Comparison of ENCODE assay signal across 16 mouse cellular contexts in genomic region chr8:70789046-70789445, GRCm38 (mm10). TPM values are rescaled to one million over a fixed set of nuclear protein-coding genes. Genes with fewer than 3 reads are reported as not detected.
DNase-seq lines count a peak whose midpoint lies in the region; ATAC-seq and TF ChIP-seq lines count a peak whose summit lies in the region.
"Had no signal": no experiment of that assay in that cellular context is flagged by ENCODE, and none has a peak within 500 bp of the region (broad histone marks: within the 10 kb centered on the region; RNA-seq: fewer than 3 reads in every experiment).

No protein-coding gene starts in this region.

- ATAC-seq in forebrain, embryonic 15.5 days (replicated peaks), result no peak
- ATAC-seq in forebrain, postnatal 0 days, result no peak
- no peak for ATAC-seq in hindbrain, embryonic 16.5 days
- ATAC-seq in hindbrain, embryonic 12.5 days (ENCODE audit: low FRiP score), result no peak
- ATAC-seq: hindbrain, postnatal 0 days had no signal

- H3K9ac ChIP-seq in forebrain, embryonic 15.5 days (replicated peaks), result 0 out of 2 replicates have a peak overlapping the region, but pooled peaks have one; percentile 3
- no peak overlapping the region; the same call in 1 of the 2 replicates for H3K9ac ChIP-seq in forebrain, postnatal 0 days
- H3K9ac ChIP-seq in hindbrain, embryonic 16.5 days (ENCODE audit: low read depth, low read length), result no peak overlapping the region
- H3K9ac ChIP-seq in hindbrain, embryonic 12.5 days, result no peak overlapping the region
- H3K9ac ChIP-seq: midbrain, embryonic 12.5 days had no signal

- H3K27me3 ChIP-seq in forebrain, embryonic 15.5 days, result no peaks in the 10 kb centered on the region
- no peaks in the 10 kb centered on the region for H3K27me3 ChIP-seq in forebrain, postnatal 0 days (ENCODE audit: insufficient read depth, low read length)
- no peaks in the 10 kb centered on the region for H3K27me3 ChIP-seq in hindbrain, embryonic 16.5 days (replicated peaks; ENCODE audit: control insufficient read depth, insufficient read depth, low read length)
- peaks cover 6% of the 10 kb centered on the region for H3K27me3 ChIP-seq in hindbrain, embryonic 12.5 days
- H3K27me3 ChIP-seq in embryonic facial prominence, embryonic 10.5 days (replicated peaks; ENCODE audit: low read depth, poor library complexity, severe bottlenecking), result peaks cover 42% of the 10 kb centered on the region

- no peak overlapping the region for H3K4me3 ChIP-seq in forebrain, embryonic 15.5 days
- H3K4me3 ChIP-seq in forebrain, postnatal 0 days (ENCODE audit: low read depth, low read length), result no peak overlapping the region
- no peak overlapping the region for H3K4me3 ChIP-seq in hindbrain, embryonic 16.5 days (ENCODE audit: low read length)
- H3K4me3 ChIP-seq in hindbrain, embryonic 12.5 days, result no peak overlapping the region
- 0 out of 2 replicates have a peak overlapping the region, but pooled peaks have one; percentile 6 for H3K4me3 ChIP-seq in brown adipose tissue, adult 24 weeks (ENCODE audit: insufficient read depth, low read depth, low read length)
- H3K4me3 ChIP-seq in embryonic facial prominence, embryonic 10.5 days, result peak overlapping the region; percentile 46; the same call in 1 of the 2 replicates
- H3K4me3 ChIP-seq: heart, adult 2 months; limb, embryonic 12.5 days; midbrain, embryonic 12.5 days had no signal

- H3K27ac ChIP-seq in forebrain, embryonic 15.5 days (replicated peaks), result no peak overlapping the region
- H3K27ac ChIP-seq in forebrain, postnatal 0 days (ENCODE audit: low read depth, low read length), result no peak overlapping the region
- H3K27ac ChIP-seq in hindbrain, embryonic 16.5 days (ENCODE audit: low read depth, low read length), result 0 out of 2 replicates have a peak overlapping the region, but pooled peaks have one; percentile 11
- H3K27ac ChIP-seq in hindbrain, embryonic 12.5 days, result no peak overlapping the region
- no peak overlapping the region for H3K27ac ChIP-seq in brown adipose tissue, adult 24 weeks (replicated peaks; ENCODE audit: low read depth, low read length)
- H3K27ac ChIP-seq in embryonic facial prominence, embryonic 10.5 days (replicated peaks), result no peak overlapping the region
- H3K27ac ChIP-seq: heart, adult 2 months; hindbrain, postnatal 0 days; limb, embryonic 12.5 days; midbrain, embryonic 12.5 days; stomach, postnatal 0 days had no signal

- no peak for TF ChIP-seq CTCF in forebrain, postnatal 0 days (IDR thresholded peaks at IDR 0.05; ENCODE audit: low read depth)

- DNase-seq in forebrain, postnatal 0 days, result no peak
- DNase-seq in embryonic facial prominence, embryonic 10.5 days (ENCODE audit: low spot score), result no peak
- DNase-seq in kidney, adult 11 months, result no peak
- DNase-seq: adrenal gland, postnatal 14 days; heart, adult 2 months; lung, adult 18-20 months; thymus, postnatal 14 days had no signal

- H3K4me2 ChIP-seq in forebrain, embryonic 15.5 days (replicated peaks), result no peak overlapping the region
- no peak overlapping the region for H3K4me2 ChIP-seq in forebrain, postnatal 0 days (ENCODE audit: low read depth)
- H3K4me2 ChIP-seq in hindbrain, embryonic 16.5 days (ENCODE audit: low read length), result no peak overlapping the region
- H3K4me2 ChIP-seq in hindbrain, embryonic 12.5 days (replicated peaks), result no peak overlapping the region
- H3K4me2 ChIP-seq: limb, embryonic 12.5 days; midbrain, embryonic 12.5 days had no signal

- peaks cover 32% of the 10 kb centered on the region for H3K4me1 ChIP-seq in forebrain, embryonic 15.5 days
- H3K4me1 ChIP-seq in forebrain, postnatal 0 days (ENCODE audit: insufficient read depth), result peaks cover 12% of the 10 kb centered on the region
- peaks cover 20% of the 10 kb centered on the region for H3K4me1 ChIP-seq in hindbrain, embryonic 16.5 days (ENCODE audit: control insufficient read depth, insufficient read depth, low read depth, low read length)
- H3K4me1 ChIP-seq in hindbrain, embryonic 12.5 days, result peaks cover 41% of the 10 kb centered on the region
- peaks cover 14% of the 10 kb centered on the region for H3K4me1 ChIP-seq in brown adipose tissue, adult 24 weeks (ENCODE audit: control insufficient read depth, insufficient read depth, insufficient read length, low read length)
- H3K4me1 ChIP-seq in embryonic facial prominence, embryonic 10.5 days, result peaks cover 66% of the 10 kb centered on the region

- no peaks in the 10 kb centered on the region for H3K9me3 ChIP-seq in forebrain, embryonic 15.5 days
- H3K9me3 ChIP-seq in forebrain, postnatal 0 days (ENCODE audit: low read length), result no peaks in the 10 kb centered on the region
- no peaks in the 10 kb centered on the region for H3K9me3 ChIP-seq in hindbrain, embryonic 16.5 days (ENCODE audit: control insufficient read depth, low read length)
- no peaks in the 10 kb centered on the region for H3K9me3 ChIP-seq in hindbrain, embryonic 12.5 days (replicated peaks)
- H3K9me3 ChIP-seq in embryonic facial prominence, embryonic 10.5 days, result no peaks in the 10 kb centered on the region
- H3K9me3 ChIP-seq: limb, embryonic 12.5 days; midbrain, embryonic 12.5 days had no signal

- H3K36me3 ChIP-seq in forebrain, embryonic 15.5 days, result peaks cover 44% of the 10 kb centered on the region
- H3K36me3 ChIP-seq in forebrain, postnatal 0 days (ENCODE audit: insufficient read depth), result peaks cover 48% of the 10 kb centered on the region
- H3K36me3 ChIP-seq in hindbrain, embryonic 16.5 days (ENCODE audit: control insufficient read depth, insufficient read depth, low read length), result peaks cover 26% of the 10 kb centered on the region
- H3K36me3 ChIP-seq in hindbrain, embryonic 12.5 days, result peaks cover 49% of the 10 kb centered on the region
- peaks cover 57% of the 10 kb centered on the region for H3K36me3 ChIP-seq in embryonic facial prominence, embryonic 10.5 days (replicated peaks)

- 85% methylated on average over 10 of the region's 10 CpGs for WGBS in forebrain, embryonic 15.5 days
- WGBS in forebrain, postnatal 0 days, result 85% methylated on average over 10 of the region's 10 CpGs
- WGBS in hindbrain, embryonic 16.5 days, result 81% methylated on average over 10 of the region's 10 CpGs
- WGBS in hindbrain, embryonic 12.5 days, result 79% methylated on average over 10 of the region's 10 CpGs
- 77% methylated on average over 10 of the region's 10 CpGs for WGBS in embryonic facial prominence, embryonic 10.5 days

RNA-seq across cellular contexts. Expression of gene Pik3r2, which starts 12.5 kb away (rescaled TPM):
- polyA plus RNA-seq in forebrain, embryonic 15.5 days (2015; fragmentation: Nextera tagmentation; extraction: Ambion mirVana), result 126 and 127 TPM in 2 replicates
- 160 and 170 TPM in 2 replicates for total RNA-seq in forebrain, postnatal 0 days (2014; rRNA removed)
- polyA plus RNA-seq in forebrain, postnatal 0 days (2015; fragmentation: Nextera tagmentation; extraction: Ambion mirVana), result 147 and 153 TPM in 2 replicates
- 115 and 118 TPM in 2 replicates for polyA plus RNA-seq in hindbrain, embryonic 16.5 days (2015; fragmentation: Nextera tagmentation; extraction: Ambion mirVana)
- 84.5 and 85.5 TPM in 2 replicates for polyA plus RNA-seq in hindbrain, embryonic 12.5 days (2016; fragmentation: Nextera tagmentation; extraction: Ambion mirVana)
- polyA plus RNA-seq in brown adipose tissue, adult 24 weeks (2012; ENCODE audit: insufficient read depth, insufficient read length, missing spikeins), result 9.8 and 11.3 TPM in 2 replicates
- polyA plus RNA-seq in embryonic facial prominence, embryonic 10.5 days (2016; fragmentation: Nextera tagmentation; extraction: Ambion mirVana), result 79.2 and 79.8 TPM in 2 replicates

RNA-seq across cellular contexts. Expression of gene Mast3, which starts 15.8 kb away (rescaled TPM):
- 24.6 and 25.0 TPM in 2 replicates for polyA plus RNA-seq in forebrain, embryonic 15.5 days (2015; fragmentation: Nextera tagmentation; extraction: Ambion mirVana)
- 26.2 and 60.0 TPM in 2 replicates for total RNA-seq in forebrain, postnatal 0 days (2014; rRNA removed)
- 20.3 and 25.2 TPM in 2 replicates for polyA plus RNA-seq in forebrain, postnatal 0 days (2015; fragmentation: Nextera tagmentation; extraction: Ambion mirVana)
- 21.9 and 23.9 TPM in 2 replicates for polyA plus RNA-seq in hindbrain, embryonic 16.5 days (2015; fragmentation: Nextera tagmentation; extraction: Ambion mirVana)
- 16.0 and 17.7 TPM in 2 replicates for polyA plus RNA-seq in hindbrain, embryonic 12.5 days (2016; fragmentation: Nextera tagmentation; extraction: Ambion mirVana)
- 2.5 and 2.9 TPM in 2 replicates for polyA plus RNA-seq in brown adipose tissue, adult 24 weeks (2012; ENCODE audit: insufficient read depth, insufficient read length, missing spikeins)
- polyA plus RNA-seq in embryonic facial prominence, embryonic 10.5 days (2016; fragmentation: Nextera tagmentation; extraction: Ambion mirVana), result 12.4 and 13.9 TPM in 2 replicates

RNA-seq across cellular contexts. Expression of gene Il12rb1, which starts 19.2 kb away (rescaled TPM):
- polyA plus RNA-seq in forebrain, embryonic 15.5 days (2015; fragmentation: Nextera tagmentation; extraction: Ambion mirVana), result 0.08 and 0.18 TPM in 2 replicates
- 0.05 TPM in 1 of 2 replicates, not detected in the other for total RNA-seq in forebrain, postnatal 0 days (2014; rRNA removed)
- not detected in 2 replicates for polyA plus RNA-seq in forebrain, postnatal 0 days (2015; fragmentation: Nextera tagmentation; extraction: Ambion mirVana)
- polyA plus RNA-seq in hindbrain, embryonic 16.5 days (2015; fragmentation: Nextera tagmentation; extraction: Ambion mirVana), result 0.11 and 0.14 TPM in 2 replicates
- not detected in 2 replicates for polyA plus RNA-seq in hindbrain, embryonic 12.5 days (2016; fragmentation: Nextera tagmentation; extraction: Ambion mirVana)
- polyA plus RNA-seq in brown adipose tissue, adult 24 weeks (2012; ENCODE audit: insufficient read depth, insufficient read length, missing spikeins), result not detected in 2 replicates
- polyA plus RNA-seq in embryonic facial prominence, embryonic 10.5 days (2016; fragmentation: Nextera tagmentation; extraction: Ambion mirVana), result not detected in 2 replicates
- total RNA-seq: adrenal gland, postnatal 14 days; heart, adult 2 months; hindbrain, postnatal 0 days had no signal
- polyA plus RNA-seq: hindbrain, postnatal 0 days; kidney, embryonic 14.5 days; limb, embryonic 12.5 days had no signal

RNA-seq across cellular contexts. Expression of gene Mpv17l2, which starts 28.3 kb away (rescaled TPM):
- 51.5 and 57.7 TPM in 2 replicates for polyA plus RNA-seq in forebrain, embryonic 15.5 days (2015; fragmentation: Nextera tagmentation; extraction: Ambion mirVana)
- 33.7 and 39.9 TPM in 2 replicates for total RNA-seq in forebrain, postnatal 0 days (2014; rRNA removed)
- 60.4 and 61.9 TPM in 2 replicates for polyA plus RNA-seq in forebrain, postnatal 0 days (2015; fragmentation: Nextera tagmentation; extraction: Ambion mirVana)
- polyA plus RNA-seq in hindbrain, embryonic 16.5 days (2015; fragmentation: Nextera tagmentation; extraction: Ambion mirVana), result 48.6 and 49.9 TPM in 2 replicates
- polyA plus RNA-seq in hindbrain, embryonic 12.5 days (2016; fragmentation: Nextera tagmentation; extraction: Ambion mirVana), result 38.2 and 38.3 TPM in 2 replicates
- 74.5 and 79.8 TPM in 2 replicates for polyA plus RNA-seq in brown adipose tissue, adult 24 weeks (2012; ENCODE audit: insufficient read depth, insufficient read length, missing spikeins)
- polyA plus RNA-seq in embryonic facial prominence, embryonic 10.5 days (2016; fragmentation: Nextera tagmentation; extraction: Ambion mirVana), result 28.2 and 34.5 TPM in 2 replicates

RNA-seq across cellular contexts. Expression of gene Rab3a, which starts 34.6 kb away (rescaled TPM):
- 319 and 328 TPM in 2 replicates for polyA plus RNA-seq in forebrain, embryonic 15.5 days (2015; fragmentation: Nextera tagmentation; extraction: Ambion mirVana)
- 450 and 499 TPM in 2 replicates for total RNA-seq in forebrain, postnatal 0 days (2014; rRNA removed)
- polyA plus RNA-seq in forebrain, postnatal 0 days (2015; fragmentation: Nextera tagmentation; extraction: Ambion mirVana), result 632 and 673 TPM in 2 replicates
- polyA plus RNA-seq in hindbrain, embryonic 16.5 days (2015; fragmentation: Nextera tagmentation; extraction: Ambion mirVana), result 622 and 635 TPM in 2 replicates
- 126 and 134 TPM in 2 replicates for polyA plus RNA-seq in hindbrain, embryonic 12.5 days (2016; fragmentation: Nextera tagmentation; extraction: Ambion mirVana)
- 18.1 and 21.3 TPM in 2 replicates for polyA plus RNA-seq in brown adipose tissue, adult 24 weeks (2012; ENCODE audit: insufficient read depth, insufficient read length, missing spikeins)
- 13.6 and 16.2 TPM in 2 replicates for polyA plus RNA-seq in embryonic facial prominence, embryonic 10.5 days (2016; fragmentation: Nextera tagmentation; extraction: Ambion mirVana)

Comparison
In these comparisons a context has a peak if more than half of its experiments do, and no peak if none do; other contexts are left out.
1. H3K4me3 ChIP-seq: peak in brown adipose tissue, adult 24 weeks (single experiment) and embryonic facial prominence, embryonic 10.5 days (single experiment); none in forebrain, embryonic 15.5 days (single experiment), forebrain, postnatal 0 days (single experiment), hindbrain, embryonic 16.5 days (single experiment) and hindbrain, embryonic 12.5 days (single experiment).